Mouse (Mus musculus): ENCODE measurements around the gene Gemin6.
"Not testable (repeated sequence)": the region's sequence is repeated elsewhere in the genome, so short reads cannot be mapped to it uniquely, and the experiment has no call there.

Gemin6 gene

GRCm38 (mm10) chr17:80224326-80225116, at the start of gene Gemin6:
Gene Gemin6 (plus strand): TSS chr17:80224441.
- CTCF ChIA-PET, result interaction anchor here (0.7 kb wide), 1 partner anchor 1382 kb away, joined by 15 read pairs; no protein-coding TSS in a partner anchor

GRCm38 (mm10) chr17:80174699-80175385, 49.4 kb upstream of the Gemin6 start:
- CTCF ChIA-PET, result interaction anchor here (0.6 to 0.9 kb wide), 2 partner anchors 49 to 706 kb away, joined by 3 to 4 read pairs; no protein-coding TSS in a partner anchor

GRCm38 (mm10) chr17:80175386-80175739, 48.9 kb upstream of the Gemin6 start:
- CTCF ChIA-PET, result interaction anchor here (0.6 to 0.9 kb wide), 2 partner anchors 49 to 706 kb away, joined by 3 to 4 read pairs; no protein-coding TSS in a partner anchor

- CTCF ChIA-PET, result interaction anchor here (0.9 kb wide), 1 partner anchor 50 kb away, joined by 4 read pairs; no protein-coding TSS in a partner anchor
Observed at GRCm38 (mm10) chr17:80175966-80176365, 48.3 kb upstream of the Gemin6 start.

GRCm38 (mm10) chr17:80178846-80179245, 45.4 kb upstream of the Gemin6 start:
- CTCF ChIA-PET, result interaction anchor here (0.7 kb wide), 1 partner anchor 853 kb away, joined by 3 read pairs; no protein-coding TSS in a partner anchor

- CTCF ChIA-PET, result interaction anchor here (0.5 to 1.3 kb wide), 3 partner anchors 132 to 1851 kb away, joined by 3 to 6 read pairs (median 5); no protein-coding TSS in a partner anchor
Observed at GRCm38 (mm10) chr17:80179959-80180358, 44.3 kb upstream of the Gemin6 start.

GRCm38 (mm10) chr17:80180468-80180867, 43.8 kb upstream of the Gemin6 start:
- CTCF ChIA-PET, result interaction anchor here (1.3 kb wide), 1 partner anchor 163 kb away, joined by 3 read pairs; no protein-coding TSS in a partner anchor

GRCm38 (mm10) chr17:80183615-80184014, 40.6 kb upstream of the Gemin6 start:
- CTCF ChIA-PET, result interaction anchor here (0.6 kb wide), 1 partner anchor 66 kb away, joined by 6 read pairs; no protein-coding TSS in a partner anchor

GRCm38 (mm10) chr17:80193075-80193474, 31.2 kb upstream of the Gemin6 start:
- CTCF ChIA-PET, result interaction anchor here (0.6 kb wide), 1 partner anchor 127 kb away, joined by 3 read pairs; no protein-coding TSS in a partner anchor

GRCm38 (mm10) chr17:80199160-80199778, 25.0 kb upstream of the Gemin6 start:
- CTCF ChIA-PET, result no interaction called here

- CTCF ChIA-PET, result no interaction called here
Observed at GRCm38 (mm10) chr17:80205657-80206056, 18.6 kb upstream of the Gemin6 start.

GRCm38 (mm10) chr17:80206301-80206670, 18.0 kb upstream of the Gemin6 start:
- CTCF ChIA-PET, result no interaction called here

- CTCF ChIA-PET, result interaction anchor here (0.7 kb wide), 1 partner anchor 497 kb away, joined by 3 read pairs; no protein-coding TSS in a partner anchor
Observed at GRCm38 (mm10) chr17:80206671-80207581, 17.3 kb upstream of the Gemin6 start, which contains the start of the genes Srsf7 and Ttc39d. Gene Srsf7 (minus strand): TSS chr17:80207307. Gene Ttc39d (plus strand): TSS chr17:80207460.

GRCm38 (mm10) chr17:80213998-80214397, 10.2 kb upstream of the Gemin6 start:
- CTCF ChIA-PET, result not testable (repeated sequence)

- CTCF ChIA-PET, result no interaction called here
Observed at GRCm38 (mm10) chr17:80220131-80220530, 4.1 kb upstream of the Gemin6 start.

GRCm38 (mm10) chr17:80221202-80221601, 3.0 kb upstream of the Gemin6 start:
- CTCF ChIA-PET, result no interaction called here

GRCm38 (mm10) chr17:80221890-80222628, 2.2 kb upstream of the Gemin6 start:
- CTCF ChIA-PET, result interaction anchor here (0.6 kb wide), 2 partner anchors 250 to 341 kb away, joined by 5 to 10 read pairs; no protein-coding TSS in a partner anchor

- CTCF ChIA-PET, result interaction anchor here (0.5 to 0.9 kb wide), 5 partner anchors 13 to 1383 kb away, joined by 3 to 15 read pairs (median 5); no protein-coding TSS in a partner anchor
Observed at GRCm38 (mm10) chr17:80223829-80224228, 412 bp upstream of the Gemin6 start.

- CTCF ChIA-PET, result not testable (repeated sequence)
Observed at GRCm38 (mm10) chr17:80225142-80225541, 901 bp downstream of the Gemin6 start.

GRCm38 (mm10) chr17:80229396-80229795, 5.2 kb downstream of the Gemin6 start:
- CTCF ChIA-PET, result no interaction called here
